Mouse (Mus musculus) CD4-positive helper T cell, adult 2 months (primary cell): ENCODE results near the gene Gm42688.

ENCODE experiments used
- DNase-seq: peaks from one replicate; pipeline ENCODE4 v3.0.0-alpha.2; 2012; ENCODE audit warnings: low read depth, missing footprints, low spot score

The Gm42688 gene

DNA sequence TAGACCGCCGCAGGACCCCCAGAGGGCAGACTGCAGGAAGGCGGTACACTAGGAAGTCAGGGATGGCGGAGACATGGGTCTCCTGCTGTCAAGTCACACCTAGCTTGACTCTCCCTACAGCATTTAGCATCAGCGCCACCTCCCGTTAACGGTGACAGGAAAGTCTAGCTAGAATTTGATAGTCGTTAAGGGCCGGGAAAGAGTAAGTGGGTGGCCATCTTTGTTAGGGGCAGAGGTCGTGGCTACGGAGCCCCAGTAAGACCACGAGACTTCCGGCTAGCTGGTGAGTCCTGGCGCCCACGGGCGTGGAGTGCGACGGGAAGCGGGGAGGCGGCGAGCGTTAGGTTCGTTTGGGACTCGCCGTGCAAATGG lies at the start of gene Gm42688, which contains the start of gene Ccdc142:
TSS of gene Gm42688 (plus strand) at position 302 of the 372 bp plus-strand sequence.
TSS of gene Ccdc142 (plus strand) at position 286 of the 372 bp plus-strand sequence.
- DNase-seq = peak; percentile 92

DNA sequence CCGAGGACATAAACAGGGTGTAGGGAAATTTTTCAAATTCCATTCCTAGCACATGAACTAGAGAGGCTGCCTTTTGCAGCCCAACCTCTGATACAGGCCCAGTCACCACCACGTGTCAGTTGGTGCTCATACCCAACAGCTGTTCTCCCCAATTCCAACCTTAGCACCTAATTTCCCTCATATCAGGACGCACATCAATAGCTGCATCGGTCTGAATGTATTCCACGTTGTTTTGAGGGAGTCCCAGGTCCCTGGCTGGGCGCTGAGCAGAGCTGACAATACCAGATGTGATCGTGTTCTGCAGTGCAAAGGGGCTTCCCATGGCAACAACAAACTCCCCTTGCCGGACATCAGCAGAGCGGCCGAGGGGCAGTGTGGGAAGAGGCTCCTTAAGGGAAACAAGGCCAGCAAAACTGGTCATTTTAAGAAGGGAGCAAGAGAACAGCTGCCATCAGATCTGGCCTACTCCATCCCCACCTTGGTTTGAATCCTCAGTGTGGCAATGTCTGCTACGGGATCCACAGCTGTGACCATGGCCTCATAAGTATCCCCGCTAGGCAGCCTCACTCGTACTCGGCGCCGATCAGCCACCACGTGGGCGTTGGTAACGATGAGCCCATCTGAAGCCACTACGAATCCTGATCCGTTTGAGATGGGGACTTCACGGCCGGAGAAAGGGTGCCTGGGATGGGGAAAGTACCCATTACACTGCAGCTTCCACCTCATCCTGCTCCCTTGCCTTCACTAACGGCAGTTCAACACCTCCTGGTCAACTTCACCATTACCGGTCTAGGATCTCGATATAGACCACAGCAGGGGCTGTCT lies 48.1 kb upstream of the Gm42688 start:
- DNase-seq = peak; percentile 69

DNA sequence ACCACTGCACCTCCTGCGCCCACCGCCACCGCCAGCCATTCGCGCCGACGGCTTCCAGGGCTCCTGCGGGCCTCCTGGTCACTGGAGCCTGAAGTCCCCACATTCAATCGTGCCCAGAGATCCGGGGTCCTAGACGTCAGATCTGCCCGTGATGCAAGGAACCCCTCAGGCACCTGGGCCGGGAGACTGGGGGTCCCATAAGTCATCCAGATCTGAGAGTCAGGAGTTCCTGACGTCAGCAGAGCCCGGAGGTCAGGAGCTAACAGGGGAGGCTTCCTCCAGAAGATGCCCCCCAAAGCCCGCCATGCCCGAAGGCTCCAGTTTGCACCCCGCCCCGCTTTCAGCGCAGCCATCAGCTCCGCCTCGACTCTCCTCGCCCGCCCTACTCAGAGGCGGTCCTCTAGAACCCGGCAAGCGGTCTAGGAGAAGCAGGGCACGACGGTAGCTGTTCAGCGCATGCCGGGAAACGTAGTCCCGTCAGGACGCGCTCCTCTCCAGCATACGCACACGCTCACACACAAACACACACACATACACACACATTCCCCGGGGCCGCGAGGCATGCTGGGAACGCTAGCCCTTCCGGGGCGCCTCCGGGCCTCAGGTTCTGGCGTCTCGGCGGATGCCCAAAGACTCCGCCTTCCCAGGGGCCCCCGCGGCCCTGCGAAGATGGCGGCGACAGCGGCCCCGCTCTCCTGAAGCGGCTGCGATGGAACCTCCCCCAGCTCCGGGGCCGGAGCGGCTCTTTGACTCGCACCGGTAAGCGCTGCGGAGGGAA lies 47.2 kb upstream of the Gm42688 start, which contains the start of gene Aup1:
TSS of gene Aup1 (plus strand) at position 448 of the 778 bp plus-strand sequence.
- DNase-seq = peak; percentile 99

DNA sequence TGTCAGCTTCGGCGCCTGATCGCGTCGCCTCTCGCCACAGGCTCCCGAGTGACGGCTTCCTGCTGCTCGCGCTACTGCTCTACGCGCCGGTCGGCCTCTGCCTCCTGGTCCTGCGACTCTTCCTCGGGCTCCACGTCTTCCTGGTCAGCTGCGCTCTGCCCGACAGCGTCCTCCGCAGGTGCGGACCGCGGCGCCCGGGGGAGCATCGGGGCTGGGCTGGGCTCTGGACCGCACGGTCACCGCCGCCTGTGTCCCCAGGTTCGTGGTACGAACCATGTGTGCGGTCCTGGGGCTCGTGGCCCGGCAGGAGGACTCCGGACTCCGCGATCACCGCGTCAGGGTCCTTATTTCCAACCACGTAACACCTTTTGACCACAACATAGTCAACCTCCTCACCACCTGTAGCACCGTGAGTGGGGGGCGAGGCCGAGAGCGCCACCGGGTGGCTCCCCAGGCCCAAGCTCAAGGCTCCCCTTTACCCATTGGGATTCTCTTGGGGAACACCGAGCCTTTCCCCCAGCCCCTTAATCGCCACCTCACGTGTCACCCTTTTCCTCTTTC lies 46.5 kb upstream of the Gm42688 start, which contains the start of gene Htra2:
TSS of gene Htra2 (minus strand) at position 403 of the 561 bp plus-strand sequence.
- peak; percentile 60 for DNase-seq

DNA sequence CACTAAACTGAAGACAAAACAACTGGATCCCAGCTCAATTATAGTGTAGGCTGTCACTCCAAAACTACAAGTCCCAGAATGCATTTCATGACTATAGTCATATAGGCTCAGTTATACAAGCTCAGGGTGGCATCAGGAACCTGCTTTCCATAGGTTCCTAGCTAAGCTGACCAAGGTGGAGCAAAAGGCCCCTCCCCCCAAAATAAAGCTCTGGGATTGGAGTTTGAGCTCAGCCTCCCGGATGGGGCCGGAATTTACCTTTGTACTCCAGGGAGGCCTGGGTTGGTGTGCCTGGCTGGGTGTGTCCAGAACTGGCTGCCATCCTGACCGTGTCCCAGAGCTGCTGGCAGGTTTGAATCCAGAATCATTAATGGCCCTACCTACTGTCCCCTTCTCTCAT lies 43.6 kb upstream of the Gm42688 start, which contains the start of gene Dqx1:
TSS of gene Dqx1 (plus strand) at position 55 of the 400 bp plus-strand sequence.
- no peak for DNase-seq

DNA sequence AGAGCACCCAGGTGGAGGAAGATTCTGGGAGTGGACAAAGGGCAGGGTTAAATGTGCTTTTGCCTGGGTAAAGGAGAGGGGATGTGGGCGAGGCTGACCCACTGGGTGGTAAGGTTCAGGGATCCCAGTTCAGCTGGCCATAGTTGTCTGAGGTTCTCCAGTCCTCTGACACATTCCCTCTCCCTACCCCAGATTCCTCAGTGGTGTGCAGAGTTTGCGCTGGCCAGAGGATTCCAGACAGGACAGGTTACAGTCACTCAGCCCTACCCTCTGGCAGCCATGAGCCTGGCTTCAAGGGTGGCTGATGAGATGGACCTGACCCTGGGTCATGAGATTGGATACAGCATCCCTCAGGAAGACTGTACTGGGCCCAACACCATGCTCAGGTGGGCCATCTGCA lies 42.7 kb upstream of the Gm42688 start:
- no peak for DNase-seq

DNA sequence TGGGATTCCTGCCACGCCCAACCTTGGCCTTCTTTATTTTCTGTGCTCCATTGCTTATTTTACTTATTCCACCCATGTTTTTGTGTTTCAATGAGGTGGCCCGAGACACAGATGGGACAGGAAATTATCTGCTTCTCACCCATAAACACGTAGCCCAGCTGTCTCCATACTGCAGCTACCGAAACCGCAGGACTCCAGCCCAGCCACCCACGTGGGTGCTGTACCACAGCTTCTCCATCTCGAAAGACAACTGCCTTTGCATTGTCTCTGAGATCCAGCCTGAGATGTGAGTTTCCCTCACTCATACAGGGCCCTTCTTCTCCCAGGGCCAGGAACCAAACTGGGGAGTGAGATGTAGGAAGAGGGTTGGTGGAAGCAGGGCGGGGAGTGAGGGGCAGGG lies 35.4 kb upstream of the Gm42688 start:
- peak; percentile 50 for DNase-seq

DNA sequence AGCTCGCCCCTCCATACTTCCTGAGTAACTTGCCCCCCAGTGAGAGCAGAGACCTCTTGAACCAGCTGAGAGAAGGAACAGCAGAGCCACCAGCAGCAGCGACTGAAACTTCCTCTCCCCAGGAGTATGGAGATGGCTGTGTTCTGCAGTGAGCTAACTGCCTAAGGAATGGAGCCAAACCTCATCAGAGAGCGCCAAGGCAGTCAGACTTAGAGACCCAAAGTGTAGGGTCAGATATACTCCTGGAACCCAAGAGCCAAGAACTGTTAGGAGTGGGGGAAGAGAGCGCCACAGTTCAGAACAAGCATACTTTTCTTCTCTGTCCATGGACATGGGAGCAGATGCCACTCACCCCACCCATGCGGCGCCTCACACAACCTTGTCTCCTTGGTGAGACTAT lies 35.0 kb upstream of the Gm42688 start:
- no peak for DNase-seq

DNA sequence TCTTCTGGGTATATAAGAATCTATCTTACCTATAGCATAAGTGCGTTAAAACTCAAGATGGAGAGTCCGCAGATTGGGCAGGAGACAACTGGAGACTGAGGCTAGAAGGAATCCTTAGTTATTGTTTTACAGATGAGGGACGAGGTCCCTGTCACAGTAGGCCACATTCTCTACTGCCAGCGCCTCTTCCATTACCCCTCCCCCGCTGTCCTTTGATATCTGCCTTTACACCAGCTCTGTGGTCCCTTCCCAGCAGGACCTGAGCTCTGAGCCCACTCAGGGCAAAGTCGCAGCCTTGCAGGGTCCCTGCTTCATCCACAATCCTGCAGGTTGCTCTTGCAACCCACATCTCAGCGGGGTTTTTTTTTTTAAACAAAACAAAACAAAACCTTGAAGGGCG lies 33.2 kb upstream of the Gm42688 start:
- DNase-seq = no peak

DNA sequence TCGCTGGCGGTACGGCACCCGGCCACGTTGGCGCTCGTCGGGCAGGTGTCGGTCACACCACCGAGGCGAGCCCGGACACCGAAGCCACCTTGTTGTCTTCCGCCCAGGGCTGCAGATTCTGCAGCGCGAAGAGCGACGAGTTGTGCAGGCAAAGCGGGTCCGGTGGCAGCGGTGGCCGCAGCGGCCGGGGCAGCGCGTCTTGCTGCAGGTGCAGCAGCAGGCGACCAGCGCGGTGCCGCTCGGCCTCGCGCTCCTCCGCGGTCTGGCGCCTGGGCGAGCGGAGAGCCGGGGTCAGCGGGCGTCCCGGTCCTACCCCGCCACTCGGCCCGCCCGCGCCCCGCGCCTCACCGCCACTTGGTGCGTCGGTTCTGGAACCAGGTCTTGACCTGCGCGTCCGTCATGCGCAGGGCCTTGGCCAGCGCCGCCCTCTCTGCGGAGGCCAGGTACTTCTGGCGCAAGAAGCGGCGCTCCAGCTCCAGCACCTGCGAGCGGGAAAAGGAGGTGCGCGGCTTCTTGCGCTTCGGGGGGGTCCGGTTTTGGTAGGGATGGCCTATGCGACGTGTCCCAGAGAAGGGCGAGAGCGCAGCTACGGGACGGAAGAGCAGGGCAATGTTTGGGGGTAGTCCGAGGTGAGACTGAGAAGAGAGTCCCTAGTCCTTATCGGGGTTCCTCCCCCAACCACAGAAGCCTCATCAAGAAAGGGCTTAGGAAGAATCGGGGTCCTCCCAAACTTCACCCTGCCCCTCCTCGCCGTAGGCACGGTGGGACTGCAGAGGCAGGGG lies 32.5 kb upstream of the Gm42688 start:
- DNase-seq = no peak

DNA sequence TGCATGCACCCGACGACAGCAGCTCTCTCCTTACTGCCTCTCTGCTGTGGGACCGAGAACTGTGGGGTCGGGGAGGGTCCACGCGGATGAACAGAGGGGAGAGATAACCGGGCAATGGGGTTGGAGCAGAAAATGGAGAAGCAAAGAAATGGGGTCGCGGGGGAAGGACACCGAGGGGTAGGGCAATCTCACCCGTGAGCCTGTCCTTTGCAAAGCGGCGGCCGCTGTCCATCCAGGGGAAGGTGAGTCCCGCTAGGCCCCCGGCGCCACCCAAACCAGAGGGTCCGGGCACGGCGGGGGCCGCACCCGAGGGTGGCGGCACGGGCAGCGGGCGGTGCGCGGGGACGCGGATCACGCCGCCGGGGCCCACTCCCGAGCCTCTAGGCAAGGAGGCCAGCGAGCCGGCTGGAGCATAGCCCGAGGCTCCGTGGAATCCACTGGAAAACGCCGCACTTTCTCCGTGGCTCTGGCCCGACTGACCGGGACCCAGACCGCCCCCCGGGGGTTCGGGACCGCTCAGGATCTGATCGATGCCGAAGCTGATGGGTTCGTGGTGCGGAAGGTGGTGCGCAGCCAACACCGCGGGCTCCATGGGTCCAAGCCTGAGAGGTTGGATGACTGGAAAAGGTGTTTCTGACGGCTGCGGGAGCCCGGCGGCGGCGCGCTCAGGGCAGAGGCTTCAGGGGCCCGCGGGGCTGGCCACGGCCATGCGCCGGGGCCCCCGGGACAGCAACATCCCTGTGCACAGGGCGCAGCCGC lies 31.8 kb upstream of the Gm42688 start:
- DNase-seq = no peak

DNA sequence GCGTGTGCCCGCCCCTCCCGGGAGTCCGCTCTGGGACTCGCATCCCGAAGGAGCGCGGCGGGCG lies 31.3 kb upstream of the Gm42688 start, which contains the start of gene Tlx2:
TSS of gene Tlx2 (minus strand) at position 47 of the 64 bp plus-strand sequence.
- no peak for DNase-seq

DNA sequence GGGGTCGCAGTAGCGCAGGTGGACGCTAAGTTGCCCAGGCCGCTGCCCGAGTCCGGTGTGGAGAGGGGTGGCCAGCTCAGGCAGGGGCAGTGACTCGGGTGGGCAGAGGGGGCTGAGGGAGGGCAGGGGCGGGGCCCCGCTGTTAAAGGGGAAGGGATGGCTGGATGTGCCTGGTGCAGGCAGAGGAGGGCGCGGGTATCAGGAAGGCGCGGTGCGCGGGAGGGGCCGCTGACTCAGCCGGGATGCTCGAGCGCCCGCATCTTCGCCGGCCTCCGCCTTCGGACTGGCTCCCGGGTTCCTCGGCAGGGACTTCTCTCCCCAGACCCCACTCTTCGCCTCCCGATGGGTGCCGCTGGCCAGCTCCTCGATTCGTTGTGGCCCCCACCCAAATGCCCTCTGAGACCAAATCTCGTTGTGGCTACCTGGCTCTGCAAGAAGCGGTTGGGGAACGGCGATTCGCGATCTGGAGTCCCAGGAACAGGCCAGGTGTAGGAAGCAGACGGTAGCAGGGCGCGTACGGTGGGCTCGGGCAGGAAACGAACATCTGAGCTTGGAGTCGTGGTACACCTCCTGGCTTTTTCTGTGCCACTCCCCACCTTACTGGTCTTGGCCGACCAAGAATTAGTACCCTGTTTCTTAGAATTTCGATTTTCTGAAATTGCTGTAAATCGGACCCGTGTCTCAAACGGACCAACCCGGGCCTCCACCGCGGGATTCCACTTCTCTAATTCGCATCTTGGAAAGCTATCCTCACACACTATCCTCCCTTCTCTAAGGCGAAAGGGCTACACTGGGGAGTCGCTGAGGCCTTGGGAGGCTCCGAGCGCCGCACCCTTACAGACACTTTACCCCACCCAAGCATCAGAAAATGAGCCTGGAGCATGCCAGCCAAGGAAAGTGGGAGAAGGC lies 30.9 kb upstream of the Gm42688 start:
- DNase-seq = peak; percentile 52

DNA sequence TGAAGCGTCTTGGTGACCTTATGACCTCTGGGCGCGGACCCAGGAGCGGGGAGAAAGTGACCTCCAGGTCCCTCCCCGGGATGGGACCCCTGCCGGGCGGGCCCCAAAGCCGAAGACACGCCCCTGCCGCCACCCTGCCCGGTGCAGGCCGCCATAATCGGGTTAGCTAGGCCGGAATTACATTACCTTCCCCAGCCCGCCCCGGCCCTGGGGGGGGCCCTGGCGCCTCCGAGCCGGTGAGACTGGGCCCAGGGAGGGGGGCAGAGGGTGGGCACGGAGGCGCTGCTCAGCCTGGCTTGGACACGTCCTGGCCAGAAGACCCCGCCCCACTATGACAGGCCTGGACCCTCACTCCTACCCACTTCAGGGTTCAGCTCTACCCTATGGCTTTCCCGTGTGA lies 30.2 kb upstream of the Gm42688 start:
- DNase-seq = no peak

DNA sequence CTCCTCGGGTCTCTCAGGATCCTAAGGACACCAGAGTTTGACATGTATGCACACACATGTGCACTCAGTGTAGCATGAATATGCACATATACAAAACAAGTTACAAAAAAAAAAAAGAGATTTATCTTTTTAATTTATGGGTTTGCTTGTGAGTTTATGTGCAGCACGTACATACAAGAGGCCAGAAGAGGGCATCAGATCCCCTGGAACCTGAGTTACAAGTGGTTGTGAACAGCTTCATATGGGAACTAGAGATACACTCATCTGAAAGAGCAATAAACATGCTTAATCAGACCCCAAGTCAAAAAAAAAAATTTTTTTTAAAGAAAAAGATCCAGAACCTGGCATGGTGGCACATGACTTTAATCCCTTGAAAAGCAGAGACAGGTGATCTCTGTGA lies 26.4 kb upstream of the Gm42688 start:
- DNase-seq = peak; percentile 73

DNA sequence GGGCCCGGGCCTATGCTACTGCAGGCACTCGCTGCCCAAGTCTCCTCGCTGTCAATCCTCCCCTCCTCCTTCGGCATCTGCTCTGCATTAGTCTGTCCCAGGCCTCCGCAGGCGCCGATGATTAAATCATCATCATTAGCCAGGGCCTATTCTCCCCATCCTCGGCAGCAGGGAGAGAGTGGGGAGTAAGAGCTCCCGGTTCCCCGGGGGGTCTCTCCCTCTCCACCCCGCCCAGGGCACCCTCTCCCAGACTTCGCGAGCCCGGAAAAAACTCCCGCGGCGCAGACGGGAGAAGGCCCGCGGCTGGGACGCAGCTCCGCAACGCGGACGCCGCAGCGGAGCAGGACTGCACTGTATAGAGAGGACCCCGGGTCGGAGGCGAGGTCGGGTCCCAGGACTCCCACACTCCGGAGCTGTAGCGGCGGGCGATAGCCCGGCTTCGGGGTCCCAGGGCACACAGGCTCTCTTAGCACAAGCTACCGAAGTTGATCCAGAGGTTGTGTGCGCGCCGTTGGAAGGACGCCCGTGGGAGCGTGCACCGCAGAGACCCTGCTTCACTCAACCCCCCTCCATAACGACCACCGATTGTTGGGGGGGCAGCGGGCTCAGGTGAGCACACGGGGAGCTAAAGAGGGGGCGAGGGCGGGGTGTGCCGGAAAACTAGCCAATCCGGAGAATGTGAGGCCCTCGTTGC lies 23.6 kb upstream of the Gm42688 start, which contains the start of gene Pcgf1:
TSS of gene Pcgf1 (plus strand) at position 240 of the 694 bp plus-strand sequence.
- DNase-seq = peak; percentile 41

DNA sequence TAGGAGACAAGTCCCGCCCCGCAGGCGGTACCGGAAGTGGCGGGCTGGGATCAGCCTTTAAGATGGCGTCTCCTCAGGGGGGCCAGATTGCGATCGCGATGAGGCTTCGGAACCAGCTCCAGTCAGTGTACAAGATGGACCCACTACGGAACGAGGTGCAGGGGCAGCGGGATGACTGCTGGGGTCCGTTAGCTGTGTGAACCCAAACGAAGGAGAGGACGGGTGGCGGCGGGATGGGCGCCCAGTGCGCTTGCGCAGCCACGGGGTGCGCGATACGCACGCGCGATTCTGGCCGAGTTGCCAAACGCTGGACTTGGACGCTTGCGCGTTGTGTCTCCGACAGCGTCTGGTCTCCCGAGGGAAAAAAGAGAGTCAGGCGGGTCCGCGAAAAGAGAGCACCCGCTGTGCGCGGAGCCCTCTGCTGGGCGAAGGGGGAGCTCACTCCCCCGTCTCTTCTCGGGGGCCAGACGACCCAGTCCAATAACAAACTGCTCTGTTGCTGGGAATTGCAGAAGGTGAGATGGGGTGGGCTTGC lies 23.0 kb upstream of the Gm42688 start:
- DNase-seq = peak; percentile 97

DNA sequence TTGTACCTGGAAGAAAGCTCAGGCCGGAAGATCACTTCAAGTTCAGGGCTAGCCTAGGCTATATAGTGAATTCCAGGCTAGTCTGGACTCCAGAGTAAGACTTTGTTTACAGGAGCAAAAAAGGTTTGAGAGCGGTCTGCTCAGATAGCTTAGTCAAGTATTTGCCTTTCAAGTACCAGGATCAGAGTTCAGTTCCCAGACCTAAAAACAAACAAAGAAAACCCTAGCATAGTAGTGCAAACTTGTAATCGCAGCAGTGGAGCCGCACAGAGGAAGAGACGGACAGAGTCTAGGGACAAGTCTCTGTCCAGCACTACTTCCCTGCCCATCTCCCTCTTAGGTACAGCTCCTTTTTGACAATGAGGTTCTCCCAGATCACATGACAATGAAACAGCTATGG lies 21.2 kb upstream of the Gm42688 start:
- DNase-seq = no peak

DNA sequence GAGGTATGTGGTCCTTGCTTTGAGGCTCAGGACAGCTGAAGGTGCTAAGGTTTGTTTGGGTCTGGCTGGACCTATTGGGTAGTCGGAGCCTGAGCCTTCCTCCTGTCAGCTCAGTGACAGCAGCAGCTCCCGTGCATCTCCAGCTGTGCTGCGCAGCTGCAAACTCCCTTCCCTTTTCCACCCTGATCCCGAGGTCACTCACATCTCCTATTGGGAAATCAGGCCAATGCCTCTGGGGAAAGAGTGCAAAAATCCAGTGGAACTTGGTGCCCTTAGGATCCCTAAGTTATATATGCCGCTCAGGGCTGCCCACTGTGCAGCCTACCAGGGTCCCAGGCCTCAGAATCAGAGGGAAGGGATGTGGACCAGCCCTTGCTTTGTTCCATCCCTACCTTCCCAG lies 17.9 kb upstream of the Gm42688 start:
- no peak for DNase-seq
